Mouse (Mus musculus): ENCODE measurements around the gene Cxcl12. TPM values are rescaled to one million over a fixed set of nuclear protein-coding genes. Genes with fewer than 3 reads are reported as not detected.

The Cxcl12 gene
- 61.8 and 62.4 TPM in 2 replicates for polyA plus RNA-seq (2014; fragmentation: Nextera tagmentation; extraction: Ambion mirVana)

DNA sequence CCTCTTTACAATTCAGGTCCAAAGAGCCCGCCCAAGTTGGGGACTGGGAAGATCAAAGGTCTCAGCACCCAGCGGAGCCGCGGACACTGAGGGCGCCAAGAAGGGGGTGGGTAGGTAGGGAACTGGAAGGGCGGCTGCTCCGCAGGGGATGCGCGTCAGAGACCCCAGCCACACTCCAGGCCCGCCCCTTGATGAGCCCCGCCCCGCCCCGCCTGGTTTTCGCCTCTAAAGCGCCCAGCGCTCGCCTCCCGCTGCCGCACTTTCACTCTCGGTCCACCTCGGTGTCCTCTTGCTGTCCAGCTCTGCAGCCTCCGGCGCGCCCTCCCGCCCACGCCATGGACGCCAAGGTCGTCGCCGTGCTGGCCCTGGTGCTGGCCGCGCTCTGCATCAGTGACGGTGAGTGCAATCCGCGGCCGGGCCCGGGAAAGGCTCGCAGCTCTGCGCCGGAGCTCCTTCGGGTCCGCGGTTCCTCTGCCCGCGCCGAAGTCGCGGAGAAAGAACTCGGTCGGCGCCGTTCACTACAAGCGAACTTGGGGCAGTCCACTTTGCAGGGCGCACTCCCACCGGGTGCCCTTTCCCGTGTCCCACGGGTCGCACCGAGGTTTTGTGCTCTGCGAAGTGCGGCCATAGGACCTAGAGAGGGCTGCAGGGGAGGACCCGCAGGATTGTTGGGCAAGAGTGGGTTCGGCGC lies at the start of gene Cxcl12:
TSS of gene Cxcl12 (plus strand) at position 215 of the 691 bp plus-strand sequence.
- Histone ChIP-seq H3K4me3 (replicated peaks; ENCODE audit: low read length) (peak within 1 kb of the TSS; percentile 50), H3K9me3 (ENCODE audit: control insufficient read depth, low read length) (no peaks in the 10 kb centered on the region), H3K4me2 (replicated peaks) (peak within 1 kb of the TSS; percentile 96), H3K4me1 (replicated peaks; ENCODE audit: control insufficient read depth, insufficient read depth, low read length) (peaks cover 22% of the 10 kb centered on the region), H3K27ac (0 out of 2 replicates have a peak within 1 kb of the TSS, but pooled peaks have one; percentile 20), H3K27me3 (ENCODE audit: control insufficient read depth, insufficient read depth, low read length) (peaks cover 73% of the 10 kb centered on the region), H3K36me3 (replicated peaks; ENCODE audit: control insufficient read depth, insufficient read depth) (no peaks in the 10 kb centered on the region), H3K9ac (peak within 1 kb of the TSS; percentile 60)
- ATAC-seq (ENCODE audit: low FRiP score) (peak; percentile 27; the same call in 1 of the 2 replicates), DNase-seq (ENCODE audit: low spot score) (no peak)
- under 1% methylated on average over 61 of the region's 64 CpGs for WGBS

GRCm38 (mm10) chr6:117122074-117122473 lies 46.3 kb upstream of the Cxcl12 start:
- no peaks in the 10 kb centered on the region for H3K27me3 ChIP-seq (ENCODE audit: control insufficient read depth, insufficient read depth, low read length)
- no peaks in the 10 kb centered on the region for H3K36me3 ChIP-seq (replicated peaks; ENCODE audit: control insufficient read depth, insufficient read depth)
- H3K4me3 ChIP-seq (replicated peaks; ENCODE audit: low read length): no peak overlapping the region
- H3K9me3 ChIP-seq (ENCODE audit: control insufficient read depth, low read length): no peaks in the 10 kb centered on the region
- no peak overlapping the region for H3K27ac ChIP-seq
- ATAC-seq (ENCODE audit: low FRiP score) (no peak), DNase-seq (ENCODE audit: low spot score) (no peak)
- no peak overlapping the region for H3K4me2 ChIP-seq (replicated peaks)
- H3K9ac ChIP-seq: no peak overlapping the region
- WGBS: 88% methylated on average over 3 of the region's 3 CpGs
- no peaks in the 10 kb centered on the region for H3K4me1 ChIP-seq (replicated peaks; ENCODE audit: control insufficient read depth, insufficient read depth, low read length)

DNA sequence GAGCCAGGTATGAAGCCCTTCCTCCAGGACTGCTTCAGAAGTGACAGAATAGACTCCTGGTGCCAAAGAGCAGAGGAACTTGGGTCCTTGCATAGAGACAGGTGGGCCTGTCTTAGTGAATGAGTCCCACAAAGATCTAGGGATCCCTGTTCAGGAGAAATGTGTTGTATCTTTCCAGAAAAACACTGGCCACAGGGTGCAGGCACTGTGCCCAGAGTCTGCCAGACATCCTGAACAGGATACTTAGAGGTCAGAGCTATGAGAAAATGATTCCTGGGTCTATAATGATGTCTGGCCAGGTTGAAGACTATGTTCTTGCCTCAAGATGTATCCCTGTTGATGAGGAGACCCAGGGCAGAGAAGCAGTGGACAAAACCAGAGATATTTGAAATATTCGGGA lies 42.0 kb upstream of the Cxcl12 start:
- 88% methylated on average over 1 of the region's 1 CpGs for WGBS
- H3K4me3 ChIP-seq (replicated peaks; ENCODE audit: low read length): no peak overlapping the region
- H3K4me2 ChIP-seq (replicated peaks): no peak overlapping the region
- no peak overlapping the region for H3K9ac ChIP-seq
- no peaks in the 10 kb centered on the region for H3K27me3 ChIP-seq (ENCODE audit: control insufficient read depth, insufficient read depth, low read length)
- ATAC-seq (ENCODE audit: low FRiP score) (no peak), DNase-seq (ENCODE audit: low spot score) (no peak)
- H3K4me1 ChIP-seq (replicated peaks; ENCODE audit: control insufficient read depth, insufficient read depth, low read length): peaks cover 7% of the 10 kb centered on the region; the same call in 1 of the 2 replicates
- H3K36me3 ChIP-seq (replicated peaks; ENCODE audit: control insufficient read depth, insufficient read depth): no peaks in the 10 kb centered on the region
- no peak overlapping the region for H3K27ac ChIP-seq
- H3K9me3 ChIP-seq (ENCODE audit: control insufficient read depth, low read length): no peaks in the 10 kb centered on the region

DNA sequence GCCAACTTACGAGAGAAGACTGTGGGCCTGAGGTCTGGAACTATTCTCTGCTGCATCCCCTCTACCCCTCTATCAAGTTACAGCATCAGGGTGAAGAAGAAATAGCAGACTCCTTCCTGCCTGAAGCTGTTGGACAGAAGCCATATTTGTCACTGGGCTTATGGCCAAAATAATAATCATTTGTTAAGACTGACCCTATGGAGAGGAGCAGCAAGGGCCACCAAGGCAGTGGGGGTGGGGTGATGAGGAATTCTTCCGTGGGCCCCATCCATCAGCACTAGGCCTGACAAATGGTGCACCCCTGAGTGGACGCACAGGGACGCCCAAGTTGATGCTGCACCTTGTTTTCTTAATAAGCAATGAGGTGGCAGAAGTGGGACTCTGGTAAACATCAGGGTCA lies 38.9 kb upstream of the Cxcl12 start:
- Histone ChIP-seq H3K4me2 (replicated peaks) (no peak overlapping the region), H3K4me3 (replicated peaks; ENCODE audit: low read length) (no peak overlapping the region), H3K9ac (no peak overlapping the region), H3K4me1 (replicated peaks; ENCODE audit: control insufficient read depth, insufficient read depth, low read length) (peaks cover 7% of the 10 kb centered on the region; the same call in 1 of the 2 replicates), H3K27me3 (ENCODE audit: control insufficient read depth, insufficient read depth, low read length) (no peaks in the 10 kb centered on the region; the same call in 1 of the 2 replicates), H3K36me3 (replicated peaks; ENCODE audit: control insufficient read depth, insufficient read depth) (no peaks in the 10 kb centered on the region), H3K9me3 (ENCODE audit: control insufficient read depth, low read length) (no peaks in the 10 kb centered on the region), H3K27ac (no peak overlapping the region)
- DNase-seq (ENCODE audit: low spot score): no peak
- 72% methylated on average over 4 of the region's 4 CpGs for WGBS
- no peak for ATAC-seq (ENCODE audit: low FRiP score)

GRCm38 (mm10) chr6:117130680-117131111 lies 37.6 kb upstream of the Cxcl12 start:
- 27% methylated on average over 15 of the region's 15 CpGs for WGBS
- no peak for DNase-seq (ENCODE audit: low spot score)
- Histone ChIP-seq H3K4me1 (replicated peaks; ENCODE audit: control insufficient read depth, insufficient read depth, low read length) (peaks cover 7% of the 10 kb centered on the region; the same call in 1 of the 2 replicates), H3K9me3 (ENCODE audit: control insufficient read depth, low read length) (no peaks in the 10 kb centered on the region), H3K9ac (0 out of 2 replicates have a peak overlapping the region, but pooled peaks have one; percentile 2), H3K27me3 (ENCODE audit: control insufficient read depth, insufficient read depth, low read length) (no peaks in the 10 kb centered on the region; the same call in 1 of the 2 replicates), H3K27ac (no peak overlapping the region), H3K36me3 (replicated peaks; ENCODE audit: control insufficient read depth, insufficient read depth) (no peaks in the 10 kb centered on the region), H3K4me2 (replicated peaks) (peak overlapping the region; percentile 34), H3K4me3 (replicated peaks; ENCODE audit: low read length) (no peak overlapping the region)
- no peak for ATAC-seq (ENCODE audit: low FRiP score)

DNA sequence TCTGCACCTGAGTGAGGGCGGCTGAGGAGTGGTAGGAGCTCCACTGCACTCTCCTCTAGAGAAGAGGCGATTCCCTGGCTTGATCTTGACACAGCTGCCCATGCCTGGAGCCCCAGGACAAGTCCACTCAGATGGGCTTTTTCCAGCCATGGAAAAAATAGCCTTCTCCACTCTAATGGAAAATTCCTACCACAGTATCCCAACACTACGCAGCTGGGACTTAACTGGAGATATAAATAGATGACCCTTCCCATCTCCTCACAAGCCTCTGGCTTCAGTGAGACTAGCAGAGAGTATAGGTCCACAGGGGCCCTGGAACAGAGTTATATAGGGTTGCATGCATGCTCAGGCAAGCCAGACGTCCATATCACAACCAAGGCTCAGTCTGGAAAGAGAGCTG lies 33.8 kb upstream of the Cxcl12 start:
- DNase-seq (ENCODE audit: low spot score) (no peak), ATAC-seq (ENCODE audit: low FRiP score) (no peak)
- no peak overlapping the region for H3K9ac ChIP-seq
- no peak overlapping the region for H3K4me2 ChIP-seq (replicated peaks)
- H3K4me1 ChIP-seq (replicated peaks; ENCODE audit: control insufficient read depth, insufficient read depth, low read length): peaks cover 7% of the 10 kb centered on the region; the same call in 1 of the 2 replicates
- H3K27ac ChIP-seq: no peak overlapping the region
- no peaks in the 10 kb centered on the region for H3K36me3 ChIP-seq (replicated peaks; ENCODE audit: control insufficient read depth, insufficient read depth)
- H3K27me3 ChIP-seq (ENCODE audit: control insufficient read depth, insufficient read depth, low read length): no peaks in the 10 kb centered on the region; the same call in 1 of the 2 replicates
- H3K4me3 ChIP-seq (replicated peaks; ENCODE audit: low read length): no peak overlapping the region
- WGBS: 87% methylated on average over 4 of the region's 4 CpGs
- H3K9me3 ChIP-seq (ENCODE audit: control insufficient read depth, low read length): no peaks in the 10 kb centered on the region

DNA sequence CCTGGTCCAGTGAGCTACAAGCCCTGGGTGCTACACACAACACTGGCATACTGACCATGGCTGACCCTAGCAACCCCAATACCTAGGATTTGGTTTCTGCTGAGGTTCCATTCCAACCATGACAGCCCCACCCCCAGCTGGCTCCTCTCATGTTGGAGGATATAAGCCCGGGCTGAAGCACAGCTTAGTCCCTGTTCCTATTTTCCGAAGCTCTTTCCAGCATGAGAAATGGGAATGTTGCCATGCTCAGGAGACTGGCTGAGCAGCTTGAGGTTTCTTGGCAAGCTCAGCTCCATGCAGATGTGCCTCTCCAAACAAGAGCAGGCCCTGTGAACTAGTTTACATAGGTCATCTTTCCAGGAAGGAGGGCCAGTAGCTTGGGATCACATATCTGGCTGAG lies 30.6 kb upstream of the Cxcl12 start:
- no peaks in the 10 kb centered on the region for H3K4me1 ChIP-seq (replicated peaks; ENCODE audit: control insufficient read depth, insufficient read depth, low read length)
- no peak overlapping the region for H3K9ac ChIP-seq
- H3K27ac ChIP-seq: no peak overlapping the region
- no peak for DNase-seq (ENCODE audit: low spot score)
- no peaks in the 10 kb centered on the region for H3K36me3 ChIP-seq (replicated peaks; ENCODE audit: control insufficient read depth, insufficient read depth)
- H3K27me3 ChIP-seq (ENCODE audit: control insufficient read depth, insufficient read depth, low read length): no peaks in the 10 kb centered on the region
- H3K4me2 ChIP-seq (replicated peaks): no peak overlapping the region
- no peak overlapping the region for H3K4me3 ChIP-seq (replicated peaks; ENCODE audit: low read length)
- WGBS: 81% methylated on average over 2 of the region's 2 CpGs
- no peaks in the 10 kb centered on the region for H3K9me3 ChIP-seq (ENCODE audit: control insufficient read depth, low read length)
- no peak for ATAC-seq (ENCODE audit: low FRiP score)

GRCm38 (mm10) chr6:117140907-117141306 lies 27.4 kb upstream of the Cxcl12 start:
- H3K9ac ChIP-seq: no peak overlapping the region
- DNase-seq (ENCODE audit: low spot score) (no peak), ATAC-seq (ENCODE audit: low FRiP score) (no peak)
- H3K9me3 ChIP-seq (ENCODE audit: control insufficient read depth, low read length): no peaks in the 10 kb centered on the region
- H3K27ac ChIP-seq: no peak overlapping the region
- H3K36me3 ChIP-seq (replicated peaks; ENCODE audit: control insufficient read depth, insufficient read depth): no peaks in the 10 kb centered on the region
- H3K4me1 ChIP-seq (replicated peaks; ENCODE audit: control insufficient read depth, insufficient read depth, low read length): no peaks in the 10 kb centered on the region
- H3K4me3 ChIP-seq (replicated peaks; ENCODE audit: low read length): no peak overlapping the region
- H3K4me2 ChIP-seq (replicated peaks): no peak overlapping the region
- no peaks in the 10 kb centered on the region for H3K27me3 ChIP-seq (ENCODE audit: control insufficient read depth, insufficient read depth, low read length)
- 92% methylated on average over 4 of the region's 4 CpGs for whole genome bisulfite sequencing

GRCm38 (mm10) chr6:117146951-117147350 lies 21.4 kb upstream of the Cxcl12 start:
- no peak overlapping the region for H3K9ac ChIP-seq
- no peak for ATAC-seq (ENCODE audit: low FRiP score)
- H3K4me2 ChIP-seq (replicated peaks): no peak overlapping the region
- H3K4me1 ChIP-seq (replicated peaks; ENCODE audit: control insufficient read depth, insufficient read depth, low read length): no peaks in the 10 kb centered on the region
- H3K9me3 ChIP-seq (ENCODE audit: control insufficient read depth, low read length): no peaks in the 10 kb centered on the region
- no peak for DNase-seq (ENCODE audit: low spot score)
- 87% methylated on average over 10 of the region's 10 CpGs for WGBS
- no peaks in the 10 kb centered on the region for H3K36me3 ChIP-seq (replicated peaks; ENCODE audit: control insufficient read depth, insufficient read depth)
- no peak overlapping the region for H3K4me3 ChIP-seq (replicated peaks; ENCODE audit: low read length)
- no peak overlapping the region for H3K27ac ChIP-seq
- no peaks in the 10 kb centered on the region for H3K27me3 ChIP-seq (ENCODE audit: control insufficient read depth, insufficient read depth, low read length)

Measured in hindbrain, embryonic 14.5 days (tissue).